Mouse (Mus musculus) CH12.LX (cell line): Measurements from ENCODE around the gene Emc1. TPM values are rescaled to one million over a fixed set of nuclear protein-coding genes. Genes with fewer than 3 reads are reported as not detected.

ENCODE experiments used
- DNase-seq: peaks from one replicate; pipeline ENCODE4 v3.0.0-alpha.2; 2013; ENCODE audit errors: extremely low read depth
- H3K27ac ChIP-seq: 2 replicates; pipeline ENCODE4 v1.5.1; 2012; ENCODE audit warnings: low read depth, mild to moderate bottlenecking, control low read depth, moderate library complexity; ENCODE audit not compliant: insufficient read depth
- H3K27me3 ChIP-seq: replicated peaks from 2 replicates; pipeline ENCODE3; 2012; ENCODE audit warnings: inconsistent platforms
- H3K36me3 ChIP-seq, 2 experiments: replicated peaks in 1 of 2; 2 replicates each; pipeline versions ENCODE3 to v1.6.1; 2012; ENCODE audit warnings: inconsistent platforms in 1 of 2, low read length in 1 of 2, mild to moderate bottlenecking in 1 of 2, mixed read lengths in 1 of 2, moderate library complexity in 1 of 2; ENCODE audit not compliant: control insufficient read depth in 1 of 2, insufficient read depth in 1 of 2
- H3K4me1 ChIP-seq, 2 experiments: 2 replicates each; pipeline ENCODE4 v1.6.1; 2012; ENCODE audit warnings: inconsistent platforms in 1 of 2, moderate library complexity in 1 of 2; ENCODE audit not compliant: insufficient read depth in 2 of 2, control insufficient read depth in 1 of 2
- H3K4me2 ChIP-seq: 2 replicates; pipeline ENCODE4 v1.6.1; 2012; ENCODE audit warnings: low read depth, mild to moderate bottlenecking, control low read depth; ENCODE audit not compliant: poor library complexity, insufficient read depth, severe bottlenecking
- H3K4me3 ChIP-seq, 3 experiments: fragments of 150-350 bp in 1 of 3; sonication (generic) in 1 of 3; replicated peaks in 1 of 3; 2 replicates each; pipeline versions ENCODE3 to v1.5.1; 2011 to 2012; ENCODE audit warnings: low read depth in 2 of 3, low read length in 2 of 3, mild to moderate bottlenecking in 2 of 3, moderate library complexity in 2 of 3, control low read depth in 1 of 3, improper control_type of control experiment in 1 of 3, inconsistent platforms in 1 of 3, mixed read lengths in 1 of 3; ENCODE audit not compliant: poor library complexity in 1 of 3
- H3K79me2 ChIP-seq: replicated peaks from 2 replicates; pipeline ENCODE4 v1.6.1; 2012; ENCODE audit warnings: mild to moderate bottlenecking, moderate library complexity; ENCODE audit not compliant: control insufficient read depth, poor library complexity, insufficient read depth, severe bottlenecking; ENCODE audit errors: extremely low read depth
- H3K9ac ChIP-seq: 2 replicates; pipeline ENCODE4 v1.6.1; 2012; ENCODE audit warnings: low read depth, mild to moderate bottlenecking, control low read depth, moderate library complexity; ENCODE audit not compliant: insufficient read depth
- H3K9me3 ChIP-seq: replicated peaks from 2 replicates; pipeline ENCODE3; 2012; ENCODE audit warnings: low read length, inconsistent platforms, mixed read lengths
- CHD1 ChIP-seq: IDR thresholded peaks from 2 replicates; pipeline ENCODE4 v1.6.1; 2012; ENCODE audit warnings: low read depth, low read length, improper control_type of control experiment, inconsistent platforms
- CHD2 ChIP-seq: IDR thresholded peaks from 2 replicates; pipeline ENCODE4 v1.6.1; 2011; ENCODE audit warnings: low read length, improper control_type of control experiment
- CTCF ChIP-seq, 2 experiments: IDR thresholded peaks in 1 of 2; conservative IDR thresholded peaks in 1 of 2; 2 replicates each; pipeline ENCODE4 v1.5.1; 2011 to 2012; ENCODE audit warnings: low read depth in 2 of 2, low read length in 2 of 2, improper control_type of control experiment in 1 of 2, inconsistent platforms in 1 of 2, mild to moderate bottlenecking in 1 of 2, moderate library complexity in 1 of 2
- ELF1 ChIP-seq: IDR thresholded peaks from 2 replicates; pipeline ENCODE4 v1.6.1; 2014; ENCODE audit warnings: low read depth, mild to moderate bottlenecking, inconsistent platforms, low read length, improper control_type of control experiment
- EP300 ChIP-seq: IDR thresholded peaks from 2 replicates; pipeline ENCODE4 v1.6.1; 2011; ENCODE audit warnings: low read length, improper control_type of control experiment
- ETS1 ChIP-seq: conservative IDR thresholded peaks from 2 replicates; pipeline ENCODE4 v1.6.1; 2012; ENCODE audit warnings: low read depth, mild to moderate bottlenecking, inconsistent platforms, low read length, improper control_type of control experiment, moderate library complexity
- GABPA ChIP-seq: IDR thresholded peaks from 2 replicates; pipeline ENCODE4 v1.6.1; 2012; ENCODE audit warnings: low read depth, low read length, improper control_type of control experiment, inconsistent platforms; ENCODE audit not compliant: insufficient replicate concordance
- IRF4 ChIP-seq: IDR thresholded peaks from 2 replicates; pipeline ENCODE4 v1.6.1; 2014; ENCODE audit warnings: low read depth, mild to moderate bottlenecking, inconsistent platforms, low read length, improper control_type of control experiment
- JUN ChIP-seq: IDR thresholded peaks from 2 replicates; pipeline ENCODE4 v1.6.1; 2011; ENCODE audit warnings: low read depth, mild to moderate bottlenecking, low read length, improper control_type of control experiment, moderate library complexity; ENCODE audit not compliant: insufficient read depth
- JUND ChIP-seq: conservative IDR thresholded peaks from 2 replicates; pipeline ENCODE4 v1.6.1; 2011; ENCODE audit warnings: low read depth, low read length, improper control_type of control experiment
- MAFK ChIP-seq: IDR thresholded peaks from 2 replicates; pipeline ENCODE4 v1.6.1; 2011; ENCODE audit warnings: low read length, improper control_type of control experiment; ENCODE audit not compliant: insufficient replicate concordance
- MXI1 ChIP-seq: IDR thresholded peaks from 2 replicates; pipeline ENCODE4 v1.6.1; 2011; ENCODE audit warnings: mild to moderate bottlenecking, low read depth, low read length, improper control_type of control experiment
- NELFE ChIP-seq: IDR thresholded peaks from 2 replicates; pipeline ENCODE4 v1.6.1; 2011; ENCODE audit warnings: low read depth, low read length, improper control_type of control experiment
- NRF1 ChIP-seq: IDR thresholded peaks from 2 replicates; pipeline ENCODE4 v1.6.1; 2014; ENCODE audit warnings: low read depth, mild to moderate bottlenecking, inconsistent platforms, low read length, improper control_type of control experiment, moderate library complexity
- PAX5 ChIP-seq: IDR thresholded peaks from 2 replicates; pipeline ENCODE4 v1.6.1; 2012; ENCODE audit warnings: low read length, inconsistent platforms, mixed read lengths
- POLR2A ChIP-seq: IDR thresholded peaks from 2 replicates; pipeline ENCODE4 v1.6.1; 2011; ENCODE audit warnings: low read depth, mild to moderate bottlenecking, improper control_type of control experiment, low read length
- POLR2AphosphoS2 ChIP-seq: IDR thresholded peaks from 2 replicates; pipeline ENCODE4 v1.6.1; 2011; ENCODE audit warnings: low read depth, low read length, improper control_type of control experiment
- RCOR1 ChIP-seq: conservative IDR thresholded peaks from 2 replicates; pipeline ENCODE4 v1.6.1; 2012; ENCODE audit warnings: low read depth, mild to moderate bottlenecking, inconsistent platforms, low read length, improper control_type of control experiment
- SMC3 ChIP-seq: IDR thresholded peaks from 2 replicates; pipeline ENCODE4 v1.6.1; 2011; ENCODE audit warnings: low read depth, low read length, improper control_type of control experiment
- TCF12 ChIP-seq: IDR thresholded peaks from 2 replicates; pipeline ENCODE4 v1.6.1; 2014; ENCODE audit warnings: low read depth, mild to moderate bottlenecking, inconsistent platforms, low read length, improper control_type of control experiment
- UBTF ChIP-seq: IDR thresholded peaks from 2 replicates; pipeline ENCODE4 v1.6.1; 2012; ENCODE audit warnings: low read depth, mild to moderate bottlenecking, inconsistent platforms, low read length, improper control_type of control experiment, moderate library complexity
- USF1 ChIP-seq: IDR thresholded peaks from 2 replicates; pipeline ENCODE4 v1.6.1; 2014; ENCODE audit warnings: low read depth, mild to moderate bottlenecking, inconsistent platforms, low read length, improper control_type of control experiment
- ZC3H11A ChIP-seq: IDR thresholded peaks from 2 replicates; pipeline ENCODE4 v1.6.1; 2012; ENCODE audit warnings: low read depth, mild to moderate bottlenecking, inconsistent platforms, low read length, improper control_type of control experiment
- ZKSCAN1 ChIP-seq: IDR thresholded peaks from 2 replicates; pipeline ENCODE4 v1.6.1; 2012; ENCODE audit warnings: low read depth, inconsistent platforms, low read length, improper control_type of control experiment, borderline replicate concordance
- dilution Hi-C: fragments of 300-500 bp; cut with MboI; formaldehyde crosslinking; loops from 2 replicates; pipeline ENCODE4 v1.14.3; 2020; ENCODE audit warnings: low sequenced_read_pairs; ENCODE audit not compliant: extremely low pct_unique_long_range_greater_than_20kb, extremely low pct_ligation_motif_present
- in situ Hi-C: fragments of 300-500 bp; cut with MboI; formaldehyde crosslinking; loops from 3 replicates; pipeline ENCODE4 v1.14.3; 2019; ENCODE audit warnings: low sequenced_read_pairs, low pct_ligation_motif_present, low pct_unique_long_range_greater_than_20kb, mixed read lengths
- polyA plus RNA-seq: library from polyadenylated mRNA; unstranded; fragments of >175 nt; gene quantifications from 2 replicates; pipeline ENCODE4 v1.2.1, GENCODE M21; 2012; ENCODE audit warnings: low read depth; ENCODE audit not compliant: insufficient read length
- total RNA-seq, 2 experiments: library from RNA; depleted of rRNA; stranded (reverse); fragments of 300-350 nt in 1 of 2; fragments of >200 nt in 1 of 2; gene quantifications; 2 replicates each; pipeline ENCODE4 v1.2.3; 2012 to 2014

Emc1 gene
- total and polyA plus RNA-seq, 3 experiments, result 12.0 to 25.7 (median 19.1) TPM

DNA sequence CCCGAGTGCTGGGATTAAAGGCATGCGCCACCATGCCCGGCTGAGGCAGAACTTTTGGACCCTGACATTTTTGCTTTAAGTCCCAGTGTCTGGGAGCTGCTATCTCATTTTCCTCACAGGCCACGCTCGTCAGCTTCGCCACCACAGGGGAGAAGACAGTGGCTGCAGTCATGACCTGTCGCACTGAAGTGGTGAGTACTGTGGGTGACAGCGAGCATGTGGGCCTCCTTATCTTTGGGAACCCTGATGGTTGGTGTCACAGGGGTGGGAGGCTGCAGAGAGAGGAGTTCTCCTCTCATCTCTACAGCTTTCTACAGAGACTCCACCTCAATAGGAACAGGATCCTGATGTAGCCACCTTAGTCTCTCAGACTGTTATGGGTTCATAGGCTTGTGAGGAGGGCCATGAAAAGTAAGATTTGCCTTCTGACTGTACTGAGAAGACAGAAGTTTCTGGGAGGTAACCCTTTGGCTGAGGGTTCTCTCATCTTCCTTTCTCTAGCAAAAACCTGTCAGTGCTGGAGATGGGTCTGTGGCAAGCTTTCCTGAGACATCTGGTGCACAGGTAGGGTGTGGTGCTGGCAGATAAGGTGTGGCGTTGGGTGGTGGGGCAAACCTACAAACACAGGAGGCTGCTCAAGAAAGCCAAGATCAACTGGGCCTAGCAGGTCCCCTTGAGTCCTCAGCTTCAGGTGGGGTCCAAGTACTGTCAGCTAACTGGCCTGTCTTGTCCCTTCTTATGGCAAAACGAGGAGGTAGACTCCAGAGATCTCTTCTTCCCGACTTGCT is 8.6 kb downstream of the Emc1 start:
- no peaks in the 10 kb centered on the region for H3K4me1 ChIP-seq
- H3K36me3 ChIP-seq, result peaks cover 87 to 97% of the 10 kb centered on the region in 2 experiments

DNA sequence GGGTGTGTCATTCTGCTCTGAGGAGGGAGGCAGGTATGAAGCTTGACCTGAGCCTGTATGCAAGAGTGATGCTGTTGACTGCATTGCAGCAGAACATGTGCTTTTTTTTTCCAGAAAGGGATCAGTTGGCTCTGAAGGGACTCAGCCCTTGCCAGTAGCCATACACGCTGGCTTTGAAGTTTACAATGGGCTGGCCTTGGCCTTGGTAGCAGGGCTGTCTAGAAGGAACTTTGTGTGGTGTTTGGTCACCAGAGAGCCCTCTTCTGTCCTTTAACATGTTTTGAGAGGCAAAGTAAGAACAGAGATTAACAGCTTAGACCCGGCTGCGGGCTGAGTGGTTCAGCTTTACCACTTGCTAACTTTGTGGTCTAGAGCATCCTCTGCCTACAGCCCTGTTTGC is 14.9 kb downstream of the Emc1 start:
- Histone ChIP-seq H3K4me2 (no peak overlapping the region), H3K4me3 (no peak overlapping the region), H3K27ac (no peak overlapping the region), H3K27me3 (no peaks in the 10 kb centered on the region), H3K4me1 (no peaks in the 10 kb centered on the region), H3K79me2 (no peaks in the 10 kb centered on the region), H3K36me3 (peaks cover 83 to 95% of the 10 kb centered on the region in 2 experiments), H3K9me3 (no peaks in the 10 kb centered on the region), H3K9ac (no peak overlapping the region)
- in situ Hi-C loops (no loop called here), dilution Hi-C loops (no loop called here)
- no peak for TF ChIP-seq MXI1
- TF ChIP-seq CHD1, result no peak
- TF ChIP-seq TCF12, result no peak
- TF ChIP-seq RCOR1, result no peak
- no peak for TF ChIP-seq USF1
- DNase-seq, result no peak

More for the DNA sequence above, 8.6 kb downstream of the Emc1 start:
- Histone ChIP-seq H3K27me3 (no peaks in the 10 kb centered on the region), H3K4me2 (no peak overlapping the region), H3K4me3 (no peak overlapping the region), H3K79me2 (no peaks in the 10 kb centered on the region), H3K9ac (no peak overlapping the region), H3K27ac (no peak overlapping the region), H3K9me3 (no peaks in the 10 kb centered on the region)
- no peak for DNase-seq
- dilution Hi-C loops (no loop called here), in situ Hi-C loops (no loop called here)
- TF ChIP-seq ETS1 (no peak), USF1 (no peak), POLR2A (no peak), NELFE (no peak)

DNA sequence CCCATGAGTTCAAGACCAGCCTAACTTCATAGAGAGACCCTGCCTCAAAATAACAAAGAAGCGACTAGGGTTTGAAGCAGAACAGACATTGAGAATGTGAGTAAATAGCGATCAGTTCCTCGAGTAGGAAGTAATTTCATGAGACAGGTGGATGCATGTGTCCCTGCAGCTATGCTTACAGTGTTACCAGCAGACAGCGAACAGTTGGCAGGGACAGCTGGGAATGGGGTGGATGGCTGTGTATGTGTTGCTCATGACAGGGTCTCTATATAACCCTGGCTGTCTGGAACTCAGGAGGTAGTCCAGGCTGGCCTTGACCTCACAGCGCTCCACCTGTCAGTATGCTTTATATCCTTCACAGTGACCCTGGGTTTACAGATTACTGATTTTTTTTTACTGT is 15.7 kb downstream of the Emc1 start:
- DNase-seq, result no peak
- Histone ChIP-seq H3K36me3 (peaks cover 80 to 94% of the 10 kb centered on the region in 2 experiments), H3K27ac (no peak overlapping the region), H3K79me2 (no peaks in the 10 kb centered on the region), H3K4me3 (no peak overlapping the region)
- TF ChIP-seq EP300 (no peak), JUN (no peak), IRF4 (no peak), NRF1 (no peak), CTCF (conservative IDR thresholded peaks at IDR 0.05 in 1 of 2, IDR thresholded peaks at IDR 0.05 in 1 of 2; ENCODE audit: low read depth in 2 of 2, low read length in 2 of 2) (no peak), MAFK (no peak), PAX5 (no peak), TCF12 (no peak), USF1 (no peak), ZC3H11A (no peak), CHD2 (no peak), JUND (no peak), RCOR1 (no peak), ZKSCAN1 (no peak), SMC3 (no peak), ETS1 (no peak), GABPA (no peak), POLR2AphosphoS2 (no peak), UBTF (no peak), ELF1 (no peak)
- TF ChIP-seq, all 38 proteins: peak for 0
- no peak overlapping the region for H3K4me2 ChIP-seq
- no peaks in the 10 kb centered on the region for H3K9me3 ChIP-seq
- in situ Hi-C loops, result no loop called here
- H3K27me3 ChIP-seq, result no peaks in the 10 kb centered on the region
- dilution Hi-C loops, result no loop called here
- no peaks in the 10 kb centered on the region for H3K4me1 ChIP-seq
- no peak overlapping the region for H3K9ac ChIP-seq
